Mouse (Mus musculus): ENCODE measurements around the gene Spg11. TPM values are rescaled to one million over a fixed set of nuclear protein-coding genes. Genes with fewer than 3 reads are reported as not detected.

Spg11 gene
- polyA plus RNA-seq, 1 experiment from 2014 or later, result 4.7 TPM

- no peak overlapping the region for H3K4me2 ChIP-seq
Measured at GRCm38 (mm10) chr2:122155292-122155691, 37.1 kb upstream of the Spg11 start.

DNA sequence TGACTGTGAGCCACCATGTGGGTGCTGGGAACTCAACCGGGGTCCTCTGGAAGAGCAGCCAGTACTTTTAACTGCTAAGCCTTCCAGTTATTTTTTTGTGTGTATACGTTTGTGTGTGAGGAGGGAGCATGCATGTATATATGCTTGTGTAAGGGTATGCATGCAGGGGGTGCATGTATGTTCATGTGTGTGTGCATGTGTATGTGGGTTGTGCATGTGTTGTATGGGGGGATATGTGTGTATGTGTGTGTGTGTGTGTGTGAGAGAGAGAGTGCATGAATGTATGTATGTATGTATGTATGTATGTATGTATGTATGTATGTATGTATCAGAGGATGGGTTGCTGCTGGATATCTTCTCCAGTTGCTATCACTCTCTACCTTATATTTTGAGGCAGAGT lies 36.3 kb upstream of the Spg11 start:
- no peak overlapping the region for H3K4me3 ChIP-seq
- no peak overlapping the region for H3K4me2 ChIP-seq
- ATAC-seq (ENCODE audit: extremely low read depth, insufficient number of reproducible peaks, low FRiP score, low TSS enrichment), result no peak
- H3K36me3 ChIP-seq, result peaks cover 47% of the 10 kb centered on the region
- H3K9ac ChIP-seq, result no peak overlapping the region
- no peak overlapping the region for H3K27ac ChIP-seq (replicated peaks)
- WGBS, result 88% methylated on average over 2 of the region's 2 CpGs
- no peaks in the 10 kb centered on the region for H3K9me3 ChIP-seq
- H3K4me1 ChIP-seq, result peaks cover 11% of the 10 kb centered on the region
- no peaks in the 10 kb centered on the region for H3K27me3 ChIP-seq (replicated peaks)

More at GRCm38 (mm10) chr2:122155292-122155691, 37.1 kb upstream of the Spg11 start:
- Histone ChIP-seq H3K4me3 (no peak overlapping the region), H3K9me3 (no peaks in the 10 kb centered on the region), H3K9ac (no peak overlapping the region), H3K27me3 (replicated peaks) (no peaks in the 10 kb centered on the region), H3K27ac (replicated peaks) (no peak overlapping the region), H3K36me3 (peaks cover 47% of the 10 kb centered on the region), H3K4me1 (peaks cover 11% of the 10 kb centered on the region)
- ATAC-seq (ENCODE audit: extremely low read depth, insufficient number of reproducible peaks, low FRiP score, low TSS enrichment), result no peak
- WGBS, result 81% methylated on average over 2 of the region's 2 CpGs

DNA sequence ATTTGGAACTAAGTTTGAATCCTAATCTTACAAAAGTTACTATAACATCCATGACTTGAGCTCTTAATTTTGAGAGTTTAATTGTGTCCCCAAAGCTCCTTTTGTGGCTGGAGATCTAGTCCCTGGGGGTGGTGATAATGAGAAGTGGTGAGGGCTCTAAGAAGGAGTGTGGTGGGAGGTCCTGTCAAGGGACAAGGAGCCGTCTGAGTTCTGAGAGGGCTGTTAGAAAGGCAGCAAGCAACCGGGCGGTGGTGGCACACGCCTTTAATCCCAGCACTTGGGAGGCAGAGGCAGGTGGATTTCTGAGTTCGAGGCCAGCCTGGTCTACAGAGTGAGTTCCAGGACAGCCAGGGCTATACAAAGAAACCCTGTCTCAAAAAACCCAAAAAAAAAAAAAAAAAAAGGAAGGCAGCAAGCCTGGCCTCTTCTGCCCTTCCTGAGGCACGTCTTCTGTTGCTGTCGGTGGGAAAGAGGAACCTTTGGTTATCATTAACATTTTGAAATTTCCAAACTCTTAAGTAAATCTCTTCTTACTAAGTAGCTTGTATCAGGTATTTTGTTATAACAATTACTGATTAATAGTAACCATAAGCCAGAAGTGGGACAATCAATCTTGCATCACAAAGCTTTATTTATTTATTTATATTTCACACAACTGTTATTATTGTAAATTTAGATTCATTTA lies 35.6 kb upstream of the Spg11 start:
- no peaks in the 10 kb centered on the region for H3K9me3 ChIP-seq
- no peaks in the 10 kb centered on the region for H3K27me3 ChIP-seq (replicated peaks)
- ATAC-seq (ENCODE audit: extremely low read depth, insufficient number of reproducible peaks, low FRiP score, low TSS enrichment), result no peak
- H3K4me2 ChIP-seq, result no peak overlapping the region
- 75% methylated on average over 7 of the region's 7 CpGs for WGBS
- H3K9ac ChIP-seq, result no peak overlapping the region
- no peak overlapping the region for H3K4me3 ChIP-seq
- peaks cover 47% of the 10 kb centered on the region for H3K36me3 ChIP-seq
- H3K4me1 ChIP-seq, result peaks cover 14% of the 10 kb centered on the region
- H3K27ac ChIP-seq (replicated peaks), result no peak overlapping the region

- WGBS, result 73% methylated on average over 3 of the region's 3 CpGs
Measured at GRCm38 (mm10) chr2:122152850-122153249, 34.7 kb upstream of the Spg11 start.

GRCm38 (mm10) chr2:122151221-122151620 lies 33.0 kb upstream of the Spg11 start:
- Histone ChIP-seq H3K36me3 (peaks cover 41% of the 10 kb centered on the region), H3K4me3 (no peak overlapping the region), H3K27me3 (replicated peaks) (no peaks in the 10 kb centered on the region), H3K9ac (no peak overlapping the region), H3K27ac (replicated peaks) (no peak overlapping the region), H3K4me1 (peaks cover 22% of the 10 kb centered on the region), H3K9me3 (no peaks in the 10 kb centered on the region), H3K4me2 (no peak overlapping the region)
- no peak for ATAC-seq (ENCODE audit: extremely low read depth, insufficient number of reproducible peaks, low FRiP score, low TSS enrichment)
- 79% methylated on average over 1 of the region's 1 CpGs for WGBS

More at GRCm38 (mm10) chr2:122152850-122153249, 34.7 kb upstream of the Spg11 start:
- H3K4me2 ChIP-seq, result no peak overlapping the region
- no peak overlapping the region for H3K9ac ChIP-seq
- H3K27ac ChIP-seq (replicated peaks), result no peak overlapping the region
- H3K36me3 ChIP-seq, result peaks cover 47% of the 10 kb centered on the region
- no peak for ATAC-seq (ENCODE audit: extremely low read depth, insufficient number of reproducible peaks, low FRiP score, low TSS enrichment)
- H3K4me3 ChIP-seq, result no peak overlapping the region
- H3K9me3 ChIP-seq, result no peaks in the 10 kb centered on the region
- H3K4me1 ChIP-seq, result peaks cover 14% of the 10 kb centered on the region
- no peaks in the 10 kb centered on the region for H3K27me3 ChIP-seq (replicated peaks)

DNA sequence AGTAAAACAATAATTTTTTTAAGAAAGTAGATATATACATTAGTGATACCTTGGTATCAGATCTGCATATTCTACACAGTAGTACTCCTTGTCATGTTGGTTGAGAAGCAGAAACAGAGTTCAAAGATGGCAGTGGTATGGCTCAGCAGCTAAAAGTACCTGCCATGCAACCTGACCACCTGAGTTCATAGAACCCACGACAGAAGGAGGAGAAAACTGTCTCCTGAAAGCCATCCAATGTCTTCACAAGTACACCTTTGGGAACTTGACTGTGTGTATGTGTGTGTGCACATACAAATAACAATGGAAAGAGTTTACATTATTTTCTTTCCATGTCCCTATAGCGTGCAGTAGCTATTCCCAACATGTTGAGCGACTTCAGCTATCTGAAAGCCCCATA lies 31.5 kb upstream of the Spg11 start:
- 76% methylated on average over 3 of the region's 3 CpGs for WGBS
- Histone ChIP-seq H3K4me3 (no peak overlapping the region), H3K4me1 (peaks cover 22% of the 10 kb centered on the region), H3K36me3 (peaks cover 33% of the 10 kb centered on the region), H3K27me3 (replicated peaks) (no peaks in the 10 kb centered on the region), H3K9ac (no peak overlapping the region), H3K9me3 (no peaks in the 10 kb centered on the region), H3K27ac (replicated peaks) (no peak overlapping the region), H3K4me2 (peak overlapping the region; percentile 79; the same call in 1 of the 2 replicates)
- no peak for ATAC-seq (ENCODE audit: extremely low read depth, insufficient number of reproducible peaks, low FRiP score, low TSS enrichment)

DNA sequence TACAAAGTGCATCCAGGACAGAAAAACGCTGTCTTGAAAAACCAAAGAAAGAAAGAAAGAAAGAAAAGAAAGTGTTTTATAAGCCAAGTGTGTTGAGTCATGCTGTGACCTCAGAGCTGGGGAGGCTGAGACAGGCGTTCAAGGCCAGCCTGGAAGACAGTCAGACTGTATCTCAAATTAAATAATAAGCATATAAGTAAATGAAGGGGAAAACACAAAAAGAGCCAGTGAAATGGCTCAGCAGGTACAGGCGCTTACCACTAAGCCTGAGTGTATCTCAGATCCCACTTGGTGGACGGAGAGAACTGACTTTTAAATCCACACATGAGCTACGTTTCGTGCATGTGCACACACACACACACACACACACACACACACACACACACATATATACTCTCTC lies 31.1 kb upstream of the Spg11 start:
- Histone ChIP-seq H3K36me3 (peaks cover 29% of the 10 kb centered on the region), H3K27me3 (replicated peaks) (no peaks in the 10 kb centered on the region), H3K27ac (replicated peaks) (no peak overlapping the region), H3K9me3 (no peaks in the 10 kb centered on the region), H3K4me3 (peak overlapping the region; percentile 81), H3K4me1 (peaks cover 22% of the 10 kb centered on the region), H3K4me2 (peak overlapping the region; percentile 79), H3K9ac (0 out of 2 replicates have a peak overlapping the region, but pooled peaks have one; percentile 14)
- WGBS, result 85% methylated on average over 6 of the region's 6 CpGs
- ATAC-seq (ENCODE audit: extremely low read depth, insufficient number of reproducible peaks, low FRiP score, low TSS enrichment), result no peak

- no peak for ATAC-seq (ENCODE audit: extremely low read depth, insufficient number of reproducible peaks, low FRiP score, low TSS enrichment)
- 28% methylated on average over 18 of the region's 18 CpGs for WGBS
- H3K27ac ChIP-seq (replicated peaks), result peak overlapping the region; percentile 84
Measured at GRCm38 (mm10) chr2:122148242-122148917, 30.2 kb upstream of the Spg11 start.

GRCm38 (mm10) chr2:122147508-122148241 lies 29.5 kb upstream of the Spg11 start, which contains the start of gene B2m:
B2m (plus strand) TSS chr2:122147686.
- H3K4me2 ChIP-seq, result peak within 1 kb of the TSS; percentile 79
- ATAC-seq (ENCODE audit: extremely low read depth, insufficient number of reproducible peaks, low FRiP score, low TSS enrichment), result peak; percentile 66; the same call in 1 of the 2 replicates
- no peaks in the 10 kb centered on the region; the same call in 1 of the 2 replicates for H3K27me3 ChIP-seq (replicated peaks)
- under 1% methylated on average over 40 of the region's 40 CpGs for WGBS
- no peaks in the 10 kb centered on the region for H3K9me3 ChIP-seq
- peak within 1 kb of the TSS; percentile 92 for H3K9ac ChIP-seq
- H3K4me1 ChIP-seq, result peaks cover 22% of the 10 kb centered on the region
- H3K4me3 ChIP-seq, result peak within 1 kb of the TSS; percentile 81
- peak within 1 kb of the TSS; percentile 84 for H3K27ac ChIP-seq (replicated peaks)
- peaks cover 17% of the 10 kb centered on the region for H3K36me3 ChIP-seq

More at GRCm38 (mm10) chr2:122148242-122148917, 30.2 kb upstream of the Spg11 start:
- no peaks in the 10 kb centered on the region; the same call in 1 of the 2 replicates for H3K27me3 ChIP-seq (replicated peaks)
- H3K36me3 ChIP-seq, result peaks cover 24% of the 10 kb centered on the region
- no peaks in the 10 kb centered on the region for H3K9me3 ChIP-seq
- H3K4me3 ChIP-seq, result peak overlapping the region; percentile 81
- H3K4me1 ChIP-seq, result peaks cover 22% of the 10 kb centered on the region
- peak overlapping the region; percentile 92 for H3K9ac ChIP-seq
- peak overlapping the region; percentile 79 for H3K4me2 ChIP-seq

DNA sequence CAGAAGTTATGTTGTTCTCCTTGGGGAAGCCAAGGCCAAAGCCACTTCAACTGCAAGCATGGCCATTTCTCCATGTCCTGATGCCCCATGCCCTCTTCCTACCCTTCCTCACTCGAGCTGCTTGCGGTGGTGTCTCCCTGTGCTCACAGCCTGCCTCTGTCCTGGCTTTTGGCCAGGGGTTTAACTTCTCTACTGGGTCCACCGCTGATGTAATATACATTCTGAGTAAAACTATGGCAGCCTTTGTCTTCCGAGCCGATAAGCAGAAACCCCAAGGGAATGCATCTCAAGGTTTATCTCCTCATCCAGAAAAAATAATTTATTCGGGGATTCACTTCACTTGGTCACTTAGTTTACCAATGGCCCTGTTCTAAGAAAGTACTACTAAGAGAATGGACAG lies 28.5 kb upstream of the Spg11 start:
- no peaks in the 10 kb centered on the region for H3K9me3 ChIP-seq
- peaks cover 22% of the 10 kb centered on the region for H3K4me1 ChIP-seq
- peak overlapping the region; percentile 63 for H3K27ac ChIP-seq (replicated peaks)
- 52% methylated on average over 6 of the region's 6 CpGs for WGBS
- H3K4me3 ChIP-seq, result 0 out of 2 replicates have a peak overlapping the region, but pooled peaks have one; percentile 81
- H3K9ac ChIP-seq, result no peak overlapping the region
- H3K36me3 ChIP-seq, result peaks cover 9% of the 10 kb centered on the region
- no peak for ATAC-seq (ENCODE audit: extremely low read depth, insufficient number of reproducible peaks, low FRiP score, low TSS enrichment)
- H3K27me3 ChIP-seq (replicated peaks), result no peaks in the 10 kb centered on the region; the same call in 1 of the 2 replicates
- H3K4me2 ChIP-seq, result peak overlapping the region; percentile 79

- no peaks in the 10 kb centered on the region for H3K36me3 ChIP-seq
- peaks cover 22% of the 10 kb centered on the region for H3K4me1 ChIP-seq
- no peaks in the 10 kb centered on the region for H3K9me3 ChIP-seq
- H3K27ac ChIP-seq (replicated peaks), result no peak overlapping the region
- H3K9ac ChIP-seq, result no peak overlapping the region
- H3K4me2 ChIP-seq, result no peak overlapping the region
- H3K27me3 ChIP-seq (replicated peaks), result no peaks in the 10 kb centered on the region; the same call in 1 of the 2 replicates
- 65% methylated on average over 4 of the region's 4 CpGs for WGBS
- H3K4me3 ChIP-seq, result no peak overlapping the region
- ATAC-seq (ENCODE audit: extremely low read depth, insufficient number of reproducible peaks, low FRiP score, low TSS enrichment), result no peak
Measured at GRCm38 (mm10) chr2:122145756-122146155, 27.6 kb upstream of the Spg11 start.

Data from heart, embryonic 13.5 days (tissue).